Mouse (Mus musculus): ENCODE data around the gene Serpinb1a.
"Not testable (repeated sequence)": the region's sequence is repeated elsewhere in the genome, so short reads cannot be mapped to it uniquely, and the experiment has no call there.

Serpinb1a gene

GRCm38 (mm10) chr13:32850668-32851404, at the start of gene Serpinb1a:
Gene Serpinb1a (minus strand): TSS chr13:32851185.
- DNase-seq (ENCODE audit: low spot score), result peak; percentile 78

- peak; percentile 45 for DNase-seq (ENCODE audit: low spot score)
Observed at GRCm38 (mm10) chr13:32900639-32901038, 49.7 kb upstream of the Serpinb1a start.

GRCm38 (mm10) chr13:32899114-32899513, 48.1 kb upstream of the Serpinb1a start:
- DNase-seq (ENCODE audit: low spot score), result not testable (repeated sequence)

- DNase-seq (ENCODE audit: low spot score), result no peak
Observed at GRCm38 (mm10) chr13:32898111-32898510, 47.1 kb upstream of the Serpinb1a start, which contains the start of gene Serpinb1c. Gene Serpinb1c (minus strand): TSS chr13:32898211.

- DNase-seq (ENCODE audit: low spot score), result no peak
Observed at GRCm38 (mm10) chr13:32896931-32897330, 45.9 kb upstream of the Serpinb1a start.

- DNase-seq (ENCODE audit: low spot score), result no peak
Observed at GRCm38 (mm10) chr13:32884755-32885154, 33.8 kb upstream of the Serpinb1a start.

GRCm38 (mm10) chr13:32873862-32874261, 22.9 kb upstream of the Serpinb1a start:
- DNase-seq (ENCODE audit: low spot score), result no peak

- DNase-seq (ENCODE audit: low spot score), result no peak
Observed at GRCm38 (mm10) chr13:32868843-32869242, 17.9 kb upstream of the Serpinb1a start.

GRCm38 (mm10) chr13:32868233-32868632, 17.2 kb upstream of the Serpinb1a start:
- DNase-seq (ENCODE audit: low spot score), result not testable (repeated sequence)

GRCm38 (mm10) chr13:32867030-32867429, 16.0 kb upstream of the Serpinb1a start:
- DNase-seq (ENCODE audit: low spot score), result no peak

GRCm38 (mm10) chr13:32866484-32866883, 15.5 kb upstream of the Serpinb1a start:
- DNase-seq (ENCODE audit: low spot score), result peak; percentile 73

GRCm38 (mm10) chr13:32865591-32865990, 14.6 kb upstream of the Serpinb1a start:
- DNase-seq (ENCODE audit: low spot score), result no peak

GRCm38 (mm10) chr13:32864529-32864928, 13.5 kb upstream of the Serpinb1a start:
- DNase-seq (ENCODE audit: low spot score), result not testable (repeated sequence)

GRCm38 (mm10) chr13:32863456-32863855, 12.5 kb upstream of the Serpinb1a start:
- DNase-seq (ENCODE audit: low spot score), result no peak

GRCm38 (mm10) chr13:32860821-32861220, 9.8 kb upstream of the Serpinb1a start:
- DNase-seq (ENCODE audit: low spot score), result no peak

- DNase-seq (ENCODE audit: low spot score), result no peak
Observed at GRCm38 (mm10) chr13:32853073-32853472, 2.1 kb upstream of the Serpinb1a start.

- DNase-seq (ENCODE audit: low spot score), result no peak
Observed at GRCm38 (mm10) chr13:32852539-32852938, 1.6 kb upstream of the Serpinb1a start.

GRCm38 (mm10) chr13:32851967-32852366, 982 bp upstream of the Serpinb1a start:
- no peak for DNase-seq (ENCODE audit: low spot score)

GRCm38 (mm10) chr13:32850156-32850555, 829 bp downstream of the Serpinb1a start:
- DNase-seq (ENCODE audit: low spot score), result no peak

- DNase-seq (ENCODE audit: low spot score), result no peak
Observed at GRCm38 (mm10) chr13:32849531-32850123, 1.4 kb downstream of the Serpinb1a start.

GRCm38 (mm10) chr13:32849092-32849491, 1.9 kb downstream of the Serpinb1a start:
- DNase-seq (ENCODE audit: low spot score), result no peak

- no peak for DNase-seq (ENCODE audit: low spot score)
Observed at GRCm38 (mm10) chr13:32846221-32846620, 4.8 kb downstream of the Serpinb1a start.

- no peak for DNase-seq (ENCODE audit: low spot score)
Observed at GRCm38 (mm10) chr13:32841349-32841748, 9.6 kb downstream of the Serpinb1a start.
